Mouse (Mus musculus) telencephalon, adult 2 months (tissue): ENCODE results near the gene Rps10.
"Not testable (repeated sequence)": the region's sequence is repeated elsewhere in the genome, so short reads cannot be mapped to it uniquely, and the experiment has no call there.

ENCODE experiments used
- DNase-seq: peaks from one replicate; pipeline ENCODE4 v3.0.0-alpha.2; 2011; ENCODE audit warnings: low read depth, low spot score

Rps10 gene

GRCm38 (mm10) chr17:27643756-27644155 lies 7.3 kb upstream of the Rps10 start:
- no peak for DNase-seq

DNA sequence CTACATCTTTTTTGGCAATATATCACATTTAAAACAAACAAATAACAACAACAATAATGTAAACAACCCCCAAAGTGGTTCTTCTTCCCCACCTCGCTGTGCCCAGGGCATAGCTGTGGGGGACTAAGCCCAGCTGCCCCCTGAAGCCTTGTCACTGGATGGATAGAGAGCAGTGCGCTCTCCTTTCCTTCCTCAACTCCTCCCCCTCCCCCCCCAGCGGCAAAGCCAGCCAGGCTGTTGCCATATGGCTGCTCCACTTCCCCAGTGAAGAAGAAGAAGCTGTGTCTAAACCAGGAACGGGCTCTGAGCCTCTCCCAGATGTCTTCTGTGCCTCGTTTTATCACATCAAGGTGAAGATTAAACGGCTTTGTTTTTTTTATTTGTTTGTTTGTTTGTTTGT lies 6.6 kb upstream of the Rps10 start:
- DNase-seq = no peak

DNA sequence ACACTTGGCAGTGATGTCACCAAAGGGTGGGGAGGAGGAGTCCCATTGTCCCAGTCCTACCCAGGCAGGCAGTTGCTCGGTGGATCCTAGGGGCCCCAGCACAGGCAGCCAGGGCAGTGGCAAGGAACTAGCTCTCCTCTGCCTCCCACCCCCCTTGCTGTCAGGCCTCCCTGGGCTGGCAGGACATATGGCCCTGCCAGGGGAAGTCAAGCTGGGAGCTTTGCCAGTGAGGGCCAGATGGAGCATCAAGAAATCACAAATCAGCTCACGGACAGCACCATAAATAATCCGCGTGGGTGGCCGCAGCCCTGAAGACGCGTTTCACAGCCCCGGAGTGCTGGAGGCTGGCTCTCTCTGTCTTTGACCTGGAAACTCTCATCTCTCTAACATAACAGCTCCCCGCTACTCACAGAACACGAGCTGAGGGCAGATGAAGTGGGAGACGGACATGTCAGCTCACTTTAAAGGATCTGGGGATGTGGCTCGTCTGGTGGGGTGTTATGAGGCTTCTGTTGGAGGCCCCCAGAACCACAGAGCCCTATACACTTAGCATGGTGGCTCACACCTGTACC lies 6.1 kb upstream of the Rps10 start:
- peak; percentile 88 for DNase-seq

GRCm38 (mm10) chr17:27639851-27640250 lies 3.4 kb upstream of the Rps10 start:
- DNase-seq = not testable (repeated sequence)

DNA sequence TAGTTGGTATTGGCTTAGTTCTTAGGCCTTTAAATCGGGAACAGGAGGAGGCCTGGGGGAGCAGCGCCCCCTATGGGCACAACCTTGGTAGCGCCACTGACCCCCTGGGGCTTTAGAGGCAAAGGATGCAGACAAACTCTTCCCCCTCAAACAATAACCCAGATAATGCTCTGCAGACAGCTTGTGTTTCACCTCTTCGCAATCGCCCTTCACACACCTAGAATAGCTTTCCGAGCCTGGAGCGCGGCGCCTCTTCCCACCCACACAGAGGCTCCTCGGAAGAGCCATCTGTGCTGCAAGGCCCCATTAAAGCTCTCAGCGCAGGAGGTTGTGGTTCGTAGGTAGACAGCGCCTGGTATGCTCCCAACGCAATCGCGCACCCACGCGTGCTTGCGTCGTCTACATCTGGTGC lies 2.5 kb upstream of the Rps10 start:
- DNase-seq = peak; percentile 93

- DNase-seq = no peak
Observed at GRCm38 (mm10) chr17:27637333-27637732, 864 bp upstream of the Rps10 start.

- not testable (repeated sequence) for DNase-seq
Observed at GRCm38 (mm10) chr17:27635575-27635903, 930 bp downstream of the Rps10 start.

DNA sequence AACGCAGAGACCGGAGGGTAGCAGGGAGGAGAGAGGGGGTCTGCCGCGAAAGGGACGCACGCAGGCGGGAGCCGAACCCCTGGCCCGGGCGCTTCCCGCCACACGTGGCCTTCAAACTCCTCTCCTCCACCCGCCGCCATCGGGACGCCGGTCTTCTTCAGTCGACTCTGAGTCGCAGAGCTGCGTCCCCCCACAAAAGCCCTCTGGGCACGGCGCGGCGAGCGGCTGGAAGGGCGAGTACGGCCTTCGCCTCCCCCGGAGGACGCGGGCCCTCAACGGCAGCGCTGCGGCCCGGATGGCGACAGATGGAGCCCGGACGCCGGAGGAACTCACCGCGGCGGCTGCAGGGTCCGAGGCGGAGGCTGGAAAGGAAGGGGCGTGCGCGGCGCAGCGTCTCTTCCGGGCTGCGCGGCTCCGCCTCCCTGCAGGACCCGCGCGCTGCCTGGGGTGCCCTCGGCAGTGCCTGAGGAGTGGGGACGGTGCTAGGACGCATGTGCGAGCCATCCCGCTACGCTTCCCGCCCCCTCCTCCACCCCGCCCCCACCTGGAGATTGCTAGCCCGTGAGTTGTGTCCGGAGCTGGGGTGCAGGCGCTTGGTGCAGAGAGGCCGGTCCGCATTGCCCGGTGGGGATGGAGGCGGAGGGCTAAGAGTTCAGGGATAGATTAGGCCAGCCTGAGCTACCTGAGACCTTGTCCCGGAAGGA lies 1.4 kb downstream of the Rps10 start, which contains the start of gene RPS10-NUDT3:
Gene RPS10-NUDT3 (minus strand): TSS at position 352 of the 704 bp plus-strand sequence.
- DNase-seq = peak; percentile 87

DNA sequence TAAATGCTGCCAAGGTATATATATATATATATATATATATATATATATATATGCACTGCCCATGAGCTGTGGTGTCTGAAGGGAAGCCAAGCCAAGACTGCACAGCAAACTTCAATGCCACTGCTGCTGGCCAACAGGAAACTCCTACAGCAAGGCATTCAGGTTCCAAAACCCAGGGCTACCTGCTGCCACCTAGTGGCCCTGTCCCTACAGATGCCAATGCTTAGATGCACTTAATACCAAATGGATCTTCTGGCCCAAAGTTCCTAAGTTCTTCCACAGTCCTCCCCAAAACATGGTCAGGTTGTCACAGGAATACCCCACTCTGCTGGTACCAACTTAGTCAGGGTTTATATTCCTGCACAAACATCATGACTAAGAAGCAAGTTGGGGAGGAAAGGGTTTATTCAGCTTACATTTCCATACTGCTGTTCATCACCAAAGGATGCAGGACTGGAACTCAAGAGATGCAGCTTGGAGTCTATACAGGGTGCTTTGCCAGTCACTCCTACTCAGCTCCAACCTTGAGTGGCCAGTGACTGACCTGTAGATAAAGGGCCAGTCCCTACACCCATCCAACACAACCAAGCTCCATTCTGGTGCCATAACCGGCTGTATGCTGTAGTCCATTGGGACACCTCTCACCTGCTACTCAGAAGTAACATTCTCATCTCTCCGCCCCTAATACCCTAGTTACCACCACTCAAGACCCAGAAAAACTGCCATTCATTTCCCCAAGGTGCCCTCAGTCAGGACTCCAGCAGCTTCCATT lies 7.0 kb downstream of the Rps10 start:
- DNase-seq = peak; percentile 68

GRCm38 (mm10) chr17:27628376-27628775 lies 8.1 kb downstream of the Rps10 start:
- DNase-seq = no peak

DNA sequence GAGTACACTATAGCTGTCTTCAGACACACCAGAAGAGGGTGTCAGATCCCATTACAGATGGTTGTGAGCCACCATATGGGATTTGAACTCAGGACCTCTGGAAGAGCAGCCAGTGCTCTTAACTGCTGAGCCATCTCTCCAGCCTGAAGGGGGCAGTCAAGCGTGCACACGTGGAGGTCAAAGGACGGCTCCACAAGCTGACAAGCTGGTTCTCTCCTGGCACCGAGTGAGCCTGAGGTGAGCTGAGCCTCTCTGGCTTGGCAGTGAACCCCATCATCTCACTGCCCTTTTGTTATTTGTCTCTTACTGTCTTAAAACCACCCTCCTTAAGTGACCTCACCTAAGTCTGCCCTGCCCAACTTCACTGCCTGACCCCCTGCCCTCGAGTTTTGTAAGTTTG lies 9.0 kb downstream of the Rps10 start:
- no peak for DNase-seq

DNA sequence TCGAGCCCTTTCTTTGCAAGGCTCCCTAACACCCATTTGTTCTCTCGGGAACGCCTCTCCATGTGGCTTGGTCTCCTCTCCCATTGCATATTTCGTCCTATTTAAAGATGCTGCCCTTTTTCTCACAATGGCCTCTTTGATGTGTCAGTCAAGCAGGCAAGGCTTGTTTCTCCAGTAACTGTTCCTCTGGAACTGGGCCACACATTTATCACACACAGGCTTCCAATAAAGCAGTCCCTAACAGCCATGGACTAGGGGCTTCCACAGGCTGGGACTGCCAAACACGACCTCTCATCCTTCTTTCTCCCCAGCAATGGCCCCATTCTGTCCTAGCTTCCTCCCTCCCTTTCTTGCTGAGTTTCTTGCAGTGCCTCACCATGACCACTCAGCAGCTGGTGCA lies 9.8 kb downstream of the Rps10 start:
- DNase-seq = peak; percentile 65

DNA sequence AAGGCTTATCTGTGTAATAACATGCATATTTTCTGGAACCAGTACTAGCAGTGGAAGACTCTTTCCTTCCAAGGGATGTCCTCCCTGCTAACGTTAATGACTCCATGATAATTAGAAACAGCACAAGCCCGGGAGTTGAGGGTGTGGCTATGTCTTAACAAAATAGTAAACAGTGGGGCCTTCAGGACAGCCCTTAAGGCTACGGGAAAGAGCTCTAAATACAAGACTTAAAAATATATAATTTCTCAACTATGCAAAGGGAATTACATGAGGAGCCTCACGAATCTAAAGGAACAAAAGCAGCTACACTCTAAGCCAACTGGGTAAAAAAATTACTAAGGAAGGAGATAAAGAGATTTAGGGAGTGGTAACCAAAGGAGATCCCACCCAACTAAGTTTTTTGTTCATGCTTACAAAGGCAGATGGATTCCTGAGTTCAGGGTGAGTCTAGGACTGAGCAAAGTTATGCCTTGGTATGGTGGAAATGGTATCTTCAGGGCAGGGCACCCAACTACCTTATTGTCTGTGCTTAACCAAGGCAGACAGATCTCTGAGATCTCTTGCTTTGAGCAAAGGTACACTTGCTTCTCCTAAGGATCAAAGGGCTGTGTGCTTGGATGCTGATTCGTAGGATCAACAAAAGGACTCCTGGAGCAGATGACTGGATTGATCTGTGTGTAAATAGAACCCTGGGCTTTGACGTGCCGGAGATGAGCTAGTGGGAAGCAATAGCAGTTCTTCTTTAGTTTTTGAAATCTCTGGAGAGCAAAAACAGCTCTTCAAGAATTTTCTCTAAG lies 10.8 kb downstream of the Rps10 start:
- DNase-seq = no peak

- peak; percentile 78 for DNase-seq
Observed at GRCm38 (mm10) chr17:27623360-27624326, 12.8 kb downstream of the Rps10 start, which contains the start of gene Nudt3. TSS of gene Nudt3 (minus strand) at chr17:27623495.

- no peak for DNase-seq
Observed at GRCm38 (mm10) chr17:27622611-27623359, 13.7 kb downstream of the Rps10 start.

GRCm38 (mm10) chr17:27621705-27622531 lies 14.6 kb downstream of the Rps10 start:
- peak; percentile 49 for DNase-seq

GRCm38 (mm10) chr17:27621161-27621560 lies 15.3 kb downstream of the Rps10 start:
- DNase-seq = no peak

- no peak for DNase-seq
Observed at GRCm38 (mm10) chr17:27615388-27615787, 21.1 kb downstream of the Rps10 start.

GRCm38 (mm10) chr17:27613016-27613415 lies 23.5 kb downstream of the Rps10 start:
- DNase-seq = no peak
